Mouse (Mus musculus) stomach, embryonic 15.5 days (tissue): ENCODE results near the gene Rpl6. TPM values are rescaled to one million over a fixed set of nuclear protein-coding genes. Genes with fewer than 3 reads are reported as not detected.

ENCODE experiments used
- ATAC-seq: fragments of 200-750 bp; cut with Nextera tagmentation; 2 replicates; pipeline ENCODE4 v1.8.0; 2017; ENCODE audit warnings: low read depth, moderate number of reproducible peaks, moderate TSS enrichment; ENCODE audit not compliant: insufficient read depth, low FRiP score
- H3K27ac ChIP-seq: fragments of 300-500 bp; sonication (generic); 2 replicates; pipeline ENCODE4 v1.5.1; 2015; ENCODE audit warnings: mild to moderate bottlenecking, inconsistent platforms
- H3K27me3 ChIP-seq: fragments of 300-500 bp; sonication (generic); replicated peaks from 2 replicates; pipeline ENCODE4 v1.6.1; 2015; ENCODE audit warnings: inconsistent platforms
- H3K36me3 ChIP-seq: fragments of 300-500 bp; sonication (generic); 2 replicates; pipeline ENCODE4 v1.6.1; 2015; ENCODE audit warnings: inconsistent platforms
- H3K4me1 ChIP-seq: fragments of 300-500 bp; sonication (generic); 2 replicates; pipeline ENCODE4 v1.6.1; 2015; ENCODE audit warnings: inconsistent platforms
- H3K4me2 ChIP-seq: fragments of 300-500 bp; sonication (generic); 2 replicates; pipeline ENCODE4 v1.6.1; 2015; ENCODE audit warnings: mild to moderate bottlenecking, inconsistent platforms
- H3K4me3 ChIP-seq: fragments of 300-500 bp; sonication (generic); replicated peaks from 2 replicates; pipeline ENCODE4 v1.5.1; 2015; ENCODE audit warnings: inconsistent platforms
- H3K9ac ChIP-seq: fragments of 300-500 bp; sonication (generic); 2 replicates; pipeline ENCODE4 v1.6.1; 2015; ENCODE audit warnings: inconsistent platforms
- H3K9me3 ChIP-seq: fragments of 300-500 bp; sonication (generic); 2 replicates; pipeline ENCODE4 v1.6.1; 2016; ENCODE audit warnings: inconsistent platforms
- WGBS: fragments of 180-500 bp; shearing (Covaris S2); methylation state at CpG from one replicate; pipeline ENCODE4 v1.1.7; 2015; 5-methylcytosine and 5-hydroxymethylcytosine counted together
- polyA plus RNA-seq: library from polyadenylated mRNA; unstranded; fragments of >200 nt; fragmentation: Nextera tagmentation; extraction: Ambion mirVana; gene quantifications from 2 replicates; pipeline ENCODE4 v1.2.1, GENCODE M21; 2015

The Rpl6 gene
- polyA plus RNA-seq, 1 experiment from 2014 or later = 609 TPM

DNA sequence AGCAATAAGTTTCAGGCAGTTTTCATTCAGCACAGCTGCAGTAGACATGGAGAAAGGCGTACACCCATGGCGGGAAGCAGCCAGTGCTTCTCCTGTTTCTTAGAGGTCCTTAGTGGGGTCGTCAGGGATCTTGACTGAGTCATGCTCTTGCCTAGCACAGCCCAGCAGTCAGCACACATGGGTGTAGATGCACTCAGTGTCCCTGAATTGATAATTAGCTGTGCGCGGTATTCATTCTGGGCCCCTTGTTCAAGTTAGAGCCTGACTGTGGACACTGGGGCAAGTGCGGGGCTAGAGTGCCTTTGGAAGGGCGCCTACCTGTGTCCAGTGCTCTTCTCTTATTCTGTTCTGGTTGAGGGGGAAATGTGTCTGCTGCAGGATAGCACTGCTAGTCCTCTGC lies 40.9 kb downstream of the Rpl6 start:
- WGBS = 80% methylated on average over 7 of the region's 7 CpGs
- Histone ChIP-seq H3K4me2 (no peak overlapping the region), H3K9ac (no peak overlapping the region), H3K36me3 (no peaks in the 10 kb centered on the region), H3K27ac (no peak overlapping the region), H3K27me3 (no peaks in the 10 kb centered on the region), H3K9me3 (no peaks in the 10 kb centered on the region), H3K4me1 (no peaks in the 10 kb centered on the region), H3K4me3 (no peak overlapping the region)
- peak; percentile 38; the same call in 1 of the 2 replicates for ATAC-seq

DNA sequence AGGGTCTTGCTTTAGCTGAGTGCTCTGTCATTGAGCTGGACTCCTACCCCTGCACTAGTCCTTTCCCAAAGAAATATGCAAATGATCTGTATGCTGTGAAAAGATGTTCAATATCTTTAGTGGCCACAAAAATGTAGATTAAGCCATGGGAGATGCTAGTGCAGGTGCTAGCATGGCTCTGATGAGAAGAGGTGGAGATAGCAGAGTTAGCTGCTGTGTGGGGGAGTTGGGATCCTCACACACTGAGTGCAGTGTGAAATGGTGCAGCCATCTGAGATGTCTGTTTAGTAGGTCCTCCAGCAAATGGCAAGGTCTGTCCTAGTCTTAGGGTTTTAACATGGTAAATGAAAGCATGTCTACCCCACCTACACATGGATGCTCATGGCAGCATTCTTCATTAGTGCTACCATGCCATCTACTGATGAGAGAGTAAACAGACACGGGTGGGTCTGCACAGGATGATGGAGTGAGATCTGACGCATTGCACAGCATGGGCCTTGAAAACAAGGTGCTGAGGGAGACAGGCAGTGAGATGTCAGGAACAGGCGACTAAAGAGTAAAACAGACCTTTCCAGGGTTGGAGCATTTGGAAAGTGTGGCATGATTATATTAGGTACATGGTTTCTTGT lies 44.6 kb downstream of the Rpl6 start:
- Histone ChIP-seq H3K36me3 (0 out of 2 replicates have a peak, but pooled peaks cover 2% of the 10 kb centered on the region), H3K9ac (no peak overlapping the region), H3K4me3 (no peak overlapping the region), H3K27ac (no peak overlapping the region), H3K9me3 (no peaks in the 10 kb centered on the region), H3K4me2 (no peak overlapping the region), H3K4me1 (no peaks in the 10 kb centered on the region), H3K27me3 (no peaks in the 10 kb centered on the region)
- 64% methylated on average over 3 of the region's 3 CpGs for WGBS
- ATAC-seq = no peak

DNA sequence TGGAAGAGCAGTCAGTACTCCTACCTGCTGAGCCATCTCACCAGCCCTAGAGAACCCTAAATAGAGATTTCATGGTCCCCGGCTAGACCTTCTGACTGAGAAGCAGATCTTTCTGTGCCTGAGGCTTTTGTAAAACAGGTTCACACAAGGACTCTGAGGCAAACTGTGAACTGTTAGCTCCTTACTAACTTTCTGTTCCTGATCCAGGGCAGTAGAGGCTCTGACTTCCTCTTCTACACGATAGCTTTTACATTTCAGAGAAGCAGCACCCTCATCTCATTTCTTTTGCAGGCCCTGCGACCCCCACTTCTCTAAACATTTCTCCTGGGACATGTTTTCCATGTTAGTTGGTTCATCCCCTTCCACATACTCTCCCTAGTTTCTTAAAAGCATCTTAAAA lies 45.4 kb downstream of the Rpl6 start:
- H3K27ac ChIP-seq = no peak overlapping the region
- no peaks in the 10 kb centered on the region for H3K9me3 ChIP-seq
- no peaks in the 10 kb centered on the region for H3K4me1 ChIP-seq
- ATAC-seq = no peak
- H3K4me3 ChIP-seq = no peak overlapping the region
- no peak overlapping the region for H3K4me2 ChIP-seq
- H3K9ac ChIP-seq = no peak overlapping the region
- no peaks in the 10 kb centered on the region for H3K27me3 ChIP-seq
- H3K36me3 ChIP-seq = 0 out of 2 replicates have a peak, but pooled peaks cover 8% of the 10 kb centered on the region
- 80% methylated on average over 3 of the region's 3 CpGs for whole genome bisulfite sequencing

DNA sequence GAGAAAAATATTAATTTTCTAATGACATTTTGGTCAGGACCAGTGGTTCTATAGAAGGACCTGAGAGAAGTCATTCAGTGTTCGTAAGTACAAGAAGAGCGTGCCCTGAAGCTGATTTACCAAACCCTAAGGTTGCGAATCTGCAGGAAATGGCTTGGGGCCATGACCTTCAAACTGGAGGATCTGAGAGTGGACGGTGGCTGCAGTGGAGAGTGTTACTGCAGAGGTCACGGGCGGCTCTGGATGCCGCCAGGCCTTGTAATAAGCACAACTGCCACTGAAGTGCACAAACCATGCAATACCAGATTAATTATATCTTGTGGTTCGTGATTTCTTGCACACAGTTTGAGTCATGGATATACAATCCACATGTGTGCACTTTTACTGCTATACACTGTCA lies 47.5 kb downstream of the Rpl6 start:
- ATAC-seq = no peak
- H3K27me3 ChIP-seq = no peaks in the 10 kb centered on the region
- no peaks in the 10 kb centered on the region for H3K4me1 ChIP-seq
- no peaks in the 10 kb centered on the region for H3K9me3 ChIP-seq
- H3K36me3 ChIP-seq = peaks cover 17% of the 10 kb centered on the region; the same call in 1 of the 2 replicates
- no peak overlapping the region for H3K27ac ChIP-seq
- no peak overlapping the region for H3K9ac ChIP-seq
- H3K4me3 ChIP-seq = no peak overlapping the region
- WGBS = 67% methylated on average over 8 of the region's 8 CpGs
- no peak overlapping the region for H3K4me2 ChIP-seq

DNA sequence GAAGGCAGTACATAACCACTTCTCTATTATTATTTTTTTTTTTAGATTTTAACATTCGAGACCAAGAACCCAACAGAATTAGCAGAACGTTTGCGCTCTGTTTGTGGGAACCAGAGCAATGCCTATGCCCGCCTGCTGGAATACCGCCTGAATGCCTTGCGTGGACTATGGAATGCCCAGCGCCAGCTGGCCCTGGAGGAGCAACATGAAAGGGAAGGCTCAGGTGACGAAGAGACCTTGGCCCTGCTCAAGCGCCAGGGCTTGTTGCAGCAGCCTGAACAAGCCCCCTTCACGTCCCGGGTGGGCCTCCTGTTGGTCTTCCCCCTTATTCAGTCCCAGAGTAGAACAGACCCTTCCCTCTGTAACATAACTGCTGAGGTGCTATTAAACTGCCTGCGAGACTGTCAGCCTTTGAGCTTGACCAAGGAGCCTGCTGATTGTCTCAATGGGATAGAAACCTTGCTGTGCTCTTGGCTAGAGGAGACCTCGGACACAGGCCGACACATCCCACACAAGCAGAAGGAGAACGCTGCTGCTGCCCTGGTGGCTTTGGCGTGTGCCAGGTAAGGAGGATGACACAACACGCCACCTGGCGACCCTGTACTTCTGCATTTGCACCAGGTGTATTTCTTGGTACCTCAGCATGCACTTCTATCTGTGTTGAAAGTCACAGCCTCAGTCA lies 49.7 kb downstream of the Rpl6 start:
- H3K4me2 ChIP-seq = no peak overlapping the region
- H3K36me3 ChIP-seq = peaks cover 24% of the 10 kb centered on the region; the same call in 1 of the 2 replicates
- 90% methylated on average over 18 of the region's 18 CpGs for WGBS
- no peak overlapping the region for H3K4me3 ChIP-seq
- no peaks in the 10 kb centered on the region for H3K9me3 ChIP-seq
- ATAC-seq = no peak
- no peak overlapping the region for H3K9ac ChIP-seq
- no peaks in the 10 kb centered on the region for H3K4me1 ChIP-seq
- no peak overlapping the region for H3K27ac ChIP-seq
- no peaks in the 10 kb centered on the region for H3K27me3 ChIP-seq

DNA sequence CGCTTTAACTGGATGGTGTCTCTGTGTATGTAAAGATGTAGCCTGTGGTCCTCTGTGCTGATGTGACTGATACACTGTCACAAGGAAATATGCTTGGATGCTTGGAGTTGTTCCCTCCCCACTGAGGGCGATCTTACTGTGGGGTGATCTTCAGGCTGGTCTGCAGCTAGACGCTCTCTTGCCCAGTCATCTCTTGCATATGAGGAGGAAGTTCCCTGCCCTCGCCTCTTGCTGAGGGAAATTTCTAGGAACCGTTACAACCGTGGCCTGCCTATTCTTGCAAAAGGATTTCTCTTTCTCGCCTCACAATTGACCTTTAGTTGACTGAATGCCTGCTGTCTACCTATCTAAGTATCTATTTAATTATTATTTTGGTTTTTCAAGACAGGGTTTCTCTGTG lies 50.7 kb downstream of the Rpl6 start:
- H3K4me2 ChIP-seq = no peak overlapping the region
- no peak overlapping the region for H3K4me3 ChIP-seq
- no peak for ATAC-seq
- no peaks in the 10 kb centered on the region for H3K9me3 ChIP-seq
- H3K4me1 ChIP-seq = no peaks in the 10 kb centered on the region
- no peak overlapping the region for H3K9ac ChIP-seq
- peaks cover 27% of the 10 kb centered on the region; the same call in 1 of the 2 replicates for H3K36me3 ChIP-seq
- H3K27ac ChIP-seq = no peak overlapping the region
- no peaks in the 10 kb centered on the region for H3K27me3 ChIP-seq
- WGBS = 81% methylated on average over 7 of the region's 7 CpGs

Other genes with a start within 250 kb of the Rpl6 start
- 0.18 and 0.24 TPM in 2 replicates for gene Rph3a, start 194.4 kb upstream of the Rpl6 start, polyA plus RNA-seq
- gene Ptpn11, start 13.1 kb upstream of the Rpl6 start, polyA plus RNA-seq = 17.8 and 19.6 TPM in 2 replicates
- 4.8 and 5.6 TPM in 2 replicates for gene Hectd4, start 15.7 kb downstream of the Rpl6 start, polyA plus RNA-seq
- gene Trafd1, start 181.2 kb downstream of the Rpl6 start, polyA plus RNA-seq = 67.8 and 70.6 TPM in 2 replicates
- 40.2 and 41.8 TPM in 2 replicates for gene Naa25, start 193.5 kb downstream of the Rpl6 start, polyA plus RNA-seq
- gene Tmem116, start 247.4 kb downstream of the Rpl6 start, polyA plus RNA-seq = 3.1 and 5.0 TPM in 2 replicates
- 186 and 192 TPM in 2 replicates for gene Erp29, start 248.0 kb downstream of the Rpl6 start, polyA plus RNA-seq